Mouse (Mus musculus): ENCODE measurements around the gene Dthd1. TPM values are rescaled to one million over a fixed set of nuclear protein-coding genes. Genes with fewer than 3 reads are reported as not detected.

Gene Dthd1
- total RNA-seq (2015; ENCODE audit: low replicate concordance) (not detected in 2 replicates), total RNA-seq (2017; ENCODE audit: low replicate concordance) (not detected in 2 replicates)

DNA sequence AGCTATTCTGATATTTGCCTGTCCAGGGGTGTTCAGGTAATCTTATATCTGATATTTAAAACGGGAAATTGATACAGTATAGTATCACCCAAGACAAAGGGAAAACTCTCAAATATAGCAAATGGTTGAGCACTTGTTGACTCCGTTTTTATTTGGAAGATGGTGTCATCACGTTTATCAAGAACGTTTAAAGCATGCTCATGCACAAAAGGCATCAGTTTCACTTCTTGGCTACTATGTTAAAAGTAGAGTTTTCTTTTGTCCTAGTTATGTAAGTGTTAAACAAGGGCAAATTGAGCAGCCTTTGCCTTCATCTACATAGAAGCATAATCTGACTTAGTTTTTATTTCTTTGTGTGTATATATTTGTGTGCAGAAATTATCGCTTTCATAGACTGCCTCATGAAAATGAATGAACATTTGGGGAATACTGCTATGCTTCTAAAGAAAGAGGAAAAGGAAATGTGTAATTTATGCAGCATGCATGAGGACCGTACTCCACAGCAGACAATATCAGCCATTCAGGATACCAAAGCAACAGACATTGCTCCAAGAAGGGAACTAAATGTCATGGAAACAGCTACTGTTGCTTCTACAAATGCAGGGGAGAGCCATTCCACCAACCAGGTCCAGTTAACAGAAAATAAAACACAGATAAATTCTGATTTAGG lies at the start of gene Dthd1:
Dthd1 (plus strand) TSS at position 422 of the 670 bp plus-strand sequence.
- ATAC-seq (replicated peaks; ENCODE audit: low FRiP score, poor library complexity, severe bottlenecking) = no peak

- no peak for ATAC-seq (replicated peaks; ENCODE audit: low FRiP score, poor library complexity, severe bottlenecking)
Observed at GRCm38 (mm10) chr5:62764161-62764560, 49.5 kb upstream of the Dthd1 start.

DNA sequence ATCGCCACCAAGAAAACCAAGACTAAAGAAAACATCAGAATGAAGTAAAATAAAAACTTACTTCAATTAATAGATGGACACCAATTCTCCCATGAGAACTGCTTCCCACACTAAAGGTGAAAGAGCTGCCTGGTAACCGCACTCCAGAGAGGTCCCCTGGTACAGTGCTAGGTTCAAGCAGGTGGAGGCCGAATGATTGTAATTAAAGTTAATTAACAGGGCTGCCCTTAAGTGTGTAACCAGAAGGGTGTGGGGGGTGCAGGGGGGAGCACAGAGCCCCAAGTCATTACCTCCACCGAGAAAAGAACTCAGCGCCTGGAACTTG lies 48.2 kb upstream of the Dthd1 start:
- ATAC-seq (replicated peaks; ENCODE audit: low FRiP score, poor library complexity, severe bottlenecking) = no peak

DNA sequence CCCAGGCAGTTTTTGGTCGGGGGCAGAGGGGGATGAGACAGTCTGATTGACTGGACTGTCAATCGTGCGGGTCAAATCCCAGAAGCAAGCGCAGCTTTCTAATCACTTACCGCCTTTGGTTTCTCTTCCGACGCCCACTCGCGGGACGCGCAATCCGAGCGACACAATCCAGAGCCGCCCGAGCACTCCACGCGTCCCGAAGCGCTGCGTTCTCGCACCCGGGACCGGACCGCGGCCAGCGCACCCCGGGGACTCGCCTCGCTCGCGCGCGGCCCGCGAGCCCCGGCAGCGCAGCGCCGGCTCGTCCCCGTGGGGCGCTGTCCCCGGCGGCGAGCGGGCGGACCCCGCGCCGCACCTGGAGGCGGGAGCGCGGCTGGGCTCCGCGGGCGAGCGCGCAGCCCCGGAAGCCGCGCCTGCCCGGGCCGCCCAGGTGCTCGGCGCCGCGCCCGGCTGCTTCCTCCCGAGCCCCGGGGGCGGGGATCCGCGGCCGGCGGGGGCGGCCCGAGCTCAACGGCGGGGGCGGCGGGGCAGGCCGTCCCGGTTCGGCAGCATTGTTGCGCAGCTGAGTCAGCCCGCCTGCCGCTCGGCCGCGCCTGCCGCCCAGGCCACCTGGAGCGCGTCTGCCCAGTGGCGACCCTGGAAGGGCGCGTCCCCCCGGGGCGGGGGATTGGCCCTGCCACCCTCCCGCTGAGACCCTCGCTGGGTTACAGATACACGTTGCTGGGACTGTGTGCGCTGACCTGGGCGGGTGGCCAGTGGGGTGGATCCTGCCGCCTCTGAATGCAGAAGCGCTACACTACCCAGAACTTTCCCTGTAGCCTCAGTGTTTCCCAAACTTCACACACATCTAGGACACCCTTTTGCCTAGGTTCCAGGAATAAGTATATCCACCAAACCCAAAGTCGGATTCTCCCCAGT lies 47.6 kb upstream of the Dthd1 start, which contains the start of gene Arap2:
Arap2 (minus strand) TSS at position 376 of the 918 bp plus-strand sequence.
- no peak for ATAC-seq (replicated peaks; ENCODE audit: low FRiP score, poor library complexity, severe bottlenecking)

DNA sequence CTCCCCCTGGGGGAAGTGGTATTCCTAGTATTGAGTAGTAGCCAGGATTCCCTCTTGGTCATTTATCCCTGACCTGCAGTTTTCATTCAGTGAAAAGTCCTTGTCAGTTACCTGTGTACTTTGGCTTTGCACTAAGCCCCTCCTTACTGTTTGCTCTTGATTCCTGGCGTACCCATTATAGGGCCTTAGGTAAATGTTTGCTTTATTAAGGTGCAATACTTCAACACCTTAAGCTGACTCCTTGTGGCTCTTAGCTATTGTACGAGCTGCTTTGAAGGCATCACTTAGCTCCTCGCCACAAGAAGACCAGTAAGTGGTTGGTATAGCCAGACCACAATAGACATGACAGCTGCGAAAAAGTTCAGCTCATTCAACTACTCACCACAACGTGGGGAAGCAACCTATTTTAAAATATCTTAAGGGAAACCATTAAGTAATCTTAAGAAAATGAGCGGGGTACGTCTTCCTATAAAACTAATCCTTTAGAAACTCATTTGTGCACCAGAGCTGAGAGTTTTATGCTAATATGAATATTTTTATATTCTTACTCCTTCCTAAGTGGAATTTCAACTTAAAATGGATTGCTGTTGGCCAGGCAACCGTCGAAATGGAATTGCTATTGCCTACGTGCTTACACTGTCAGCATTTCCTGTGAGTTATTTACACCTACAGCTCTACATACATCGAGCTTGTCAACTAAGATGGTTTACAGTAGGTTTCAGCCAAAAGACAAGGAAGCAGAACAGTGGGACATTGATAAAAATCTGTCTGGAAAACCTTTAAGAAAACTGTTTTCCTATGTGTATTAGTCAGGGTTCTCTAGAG lies 41.6 kb upstream of the Dthd1 start:
- ATAC-seq (replicated peaks; ENCODE audit: low FRiP score, poor library complexity, severe bottlenecking) = no peak

DNA sequence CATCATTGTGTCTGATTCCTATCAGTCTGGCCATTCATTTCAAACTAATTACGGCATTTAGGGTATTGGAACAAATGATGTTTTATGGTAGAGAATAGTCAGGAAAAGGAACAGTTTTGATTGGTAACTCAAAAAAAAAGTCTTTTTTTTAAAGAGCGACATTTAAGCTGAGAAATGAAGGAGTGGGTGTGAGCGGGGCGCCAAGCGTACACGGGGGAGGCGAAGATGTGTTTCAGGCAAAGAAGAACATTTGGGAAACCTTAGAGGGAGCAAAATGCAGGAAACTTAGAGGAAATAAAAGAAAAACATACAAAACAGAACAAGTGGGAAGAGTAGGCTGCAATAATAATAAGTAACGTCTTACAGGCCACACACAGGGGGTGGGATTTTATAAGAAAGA lies 35.8 kb upstream of the Dthd1 start:
- ATAC-seq (replicated peaks; ENCODE audit: low FRiP score, poor library complexity, severe bottlenecking) = no peak

- no peak for ATAC-seq (replicated peaks; ENCODE audit: low FRiP score, poor library complexity, severe bottlenecking)
Observed at GRCm38 (mm10) chr5:62778682-62779081, 34.9 kb upstream of the Dthd1 start.

- no peak for ATAC-seq (replicated peaks; ENCODE audit: low FRiP score, poor library complexity, severe bottlenecking)
Observed at GRCm38 (mm10) chr5:62786809-62787208, 26.8 kb upstream of the Dthd1 start.

DNA sequence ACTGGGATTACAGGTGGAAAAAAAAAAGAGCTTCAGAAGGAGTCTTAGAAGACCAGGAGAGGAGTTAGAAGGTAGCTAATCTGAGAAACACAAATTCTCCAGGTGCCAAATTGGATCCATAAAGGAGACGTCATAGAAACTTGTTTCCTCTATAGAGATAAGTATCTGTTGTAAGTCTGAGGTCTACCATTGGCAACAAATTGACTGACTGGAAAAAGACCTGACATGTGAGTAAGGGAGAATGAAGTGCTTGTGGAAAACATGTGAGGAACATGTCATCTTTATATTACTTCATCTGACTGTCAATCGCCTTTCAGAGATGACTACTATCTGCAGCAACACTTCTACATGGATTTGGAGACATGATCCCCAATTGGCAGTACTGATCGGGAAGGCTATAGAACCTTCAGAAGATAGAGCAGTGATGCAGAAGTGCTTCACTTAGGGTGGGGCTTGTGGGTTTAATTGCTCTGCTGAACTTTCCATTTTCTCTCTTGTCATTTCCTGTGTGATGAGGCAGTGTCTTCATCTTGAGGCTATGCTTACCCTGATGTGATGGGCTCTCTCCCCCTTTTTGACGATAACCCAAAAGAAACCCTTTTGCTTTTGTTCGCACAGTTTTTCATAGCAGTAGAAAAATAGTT lies 22.6 kb upstream of the Dthd1 start:
- no peak for ATAC-seq (replicated peaks; ENCODE audit: low FRiP score, poor library complexity, severe bottlenecking)

DNA sequence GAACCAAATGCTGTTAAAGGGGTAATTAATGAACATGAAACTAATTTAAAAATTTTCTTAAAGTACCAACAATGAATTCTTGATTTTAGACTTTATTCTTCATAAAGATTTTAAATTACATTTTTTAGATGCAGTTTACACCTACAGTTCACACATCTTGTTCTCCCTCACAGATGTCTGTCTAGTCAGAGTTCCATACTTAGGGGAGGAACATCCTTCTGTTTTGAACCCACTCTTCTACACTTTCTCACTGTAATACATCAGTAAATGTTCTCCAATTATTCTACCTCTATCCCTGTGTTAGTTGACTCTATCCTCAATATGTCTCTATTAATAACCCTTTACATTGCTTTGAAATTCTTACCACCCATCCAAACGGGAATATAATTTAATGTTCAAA lies 20.8 kb upstream of the Dthd1 start:
- no peak for ATAC-seq (replicated peaks; ENCODE audit: low FRiP score, poor library complexity, severe bottlenecking)

DNA sequence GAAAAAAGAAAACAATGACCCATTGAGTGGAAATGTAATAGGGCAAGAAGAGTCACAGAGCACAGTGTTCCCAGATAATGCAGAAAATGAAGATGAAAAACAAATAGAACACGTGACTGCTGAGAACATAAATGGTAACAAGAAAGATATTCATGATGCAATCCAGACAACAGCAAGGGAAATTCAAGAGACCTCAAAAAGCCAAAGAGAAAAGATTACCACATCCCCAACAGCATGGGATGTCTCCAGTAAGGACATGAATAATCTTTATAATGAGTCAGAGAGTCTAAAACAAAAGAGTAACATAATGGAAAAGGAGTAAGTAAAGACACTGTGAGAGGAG lies 420 bp downstream of the Dthd1 start:
- no peak for ATAC-seq (replicated peaks; ENCODE audit: low FRiP score, poor library complexity, severe bottlenecking)

DNA sequence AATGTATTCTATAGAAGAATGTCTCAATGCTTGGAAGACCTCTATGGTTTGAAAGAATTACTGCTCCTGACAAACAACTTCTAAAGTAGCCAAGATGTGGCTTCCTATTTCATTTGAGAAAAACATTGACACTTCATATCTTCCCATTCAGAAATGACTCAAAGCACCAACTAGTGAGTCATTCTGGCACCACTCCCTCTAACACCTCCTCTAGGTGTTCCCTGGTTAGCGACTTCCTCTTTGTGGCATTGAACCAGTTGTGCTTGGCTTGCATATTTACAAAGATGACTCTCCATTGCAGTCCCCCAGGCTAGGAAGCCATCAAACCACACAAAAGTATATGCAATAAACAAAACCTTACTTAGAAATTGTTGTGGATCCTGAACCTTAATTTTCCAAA lies 2.1 kb downstream of the Dthd1 start:
- no peak for ATAC-seq (replicated peaks; ENCODE audit: low FRiP score, poor library complexity, severe bottlenecking)

- no peak for ATAC-seq (replicated peaks; ENCODE audit: low FRiP score, poor library complexity, severe bottlenecking)
Observed at GRCm38 (mm10) chr5:62819567-62819966, 5.9 kb downstream of the Dthd1 start.

DNA sequence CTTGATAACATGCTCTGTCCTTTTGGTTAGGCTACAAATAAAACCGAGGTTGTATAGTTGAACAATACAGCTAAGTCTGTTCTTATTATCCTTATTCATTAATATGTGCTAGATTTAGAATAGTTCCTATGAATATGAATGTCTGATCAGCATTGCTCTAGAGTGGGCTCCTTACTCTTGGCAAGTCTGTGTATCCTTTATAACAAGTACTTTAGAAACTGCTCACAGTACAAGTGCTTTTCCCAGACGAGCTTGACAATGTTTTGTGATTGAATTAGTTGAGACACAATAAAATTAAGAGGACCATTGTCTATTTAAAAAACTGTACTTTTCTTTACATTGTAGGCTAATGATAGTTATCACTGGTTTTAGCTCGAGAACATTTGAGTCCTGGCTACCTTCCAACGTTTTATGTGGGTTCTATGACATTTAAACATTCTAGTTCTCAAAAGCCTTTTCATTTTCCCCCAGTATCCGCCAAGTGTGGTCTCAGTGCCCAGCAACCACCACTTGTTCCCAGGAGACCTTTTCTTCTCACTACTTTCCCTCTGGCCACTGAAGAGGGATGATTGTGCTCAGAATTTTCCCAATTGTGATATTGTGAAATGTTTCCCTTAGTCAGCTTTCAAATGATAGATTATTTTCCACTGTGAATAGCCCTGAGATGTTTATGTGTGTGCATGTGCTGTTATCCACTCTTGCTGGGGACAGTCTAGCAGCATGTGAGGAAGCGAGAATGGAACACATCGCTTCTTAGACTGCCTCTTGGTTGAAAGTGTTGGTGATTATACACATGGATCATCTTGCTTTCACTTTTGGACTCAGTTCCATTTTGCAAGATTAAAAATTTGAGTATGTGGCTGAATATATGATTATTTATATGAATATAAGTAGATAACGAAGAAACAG lies 7.0 kb downstream of the Dthd1 start:
- no peak for ATAC-seq (replicated peaks; ENCODE audit: low FRiP score, poor library complexity, severe bottlenecking)

GRCm38 (mm10) chr5:62842955-62843730 lies 29.5 kb downstream of the Dthd1 start:
- no peak for ATAC-seq (replicated peaks; ENCODE audit: low FRiP score, poor library complexity, severe bottlenecking)

DNA sequence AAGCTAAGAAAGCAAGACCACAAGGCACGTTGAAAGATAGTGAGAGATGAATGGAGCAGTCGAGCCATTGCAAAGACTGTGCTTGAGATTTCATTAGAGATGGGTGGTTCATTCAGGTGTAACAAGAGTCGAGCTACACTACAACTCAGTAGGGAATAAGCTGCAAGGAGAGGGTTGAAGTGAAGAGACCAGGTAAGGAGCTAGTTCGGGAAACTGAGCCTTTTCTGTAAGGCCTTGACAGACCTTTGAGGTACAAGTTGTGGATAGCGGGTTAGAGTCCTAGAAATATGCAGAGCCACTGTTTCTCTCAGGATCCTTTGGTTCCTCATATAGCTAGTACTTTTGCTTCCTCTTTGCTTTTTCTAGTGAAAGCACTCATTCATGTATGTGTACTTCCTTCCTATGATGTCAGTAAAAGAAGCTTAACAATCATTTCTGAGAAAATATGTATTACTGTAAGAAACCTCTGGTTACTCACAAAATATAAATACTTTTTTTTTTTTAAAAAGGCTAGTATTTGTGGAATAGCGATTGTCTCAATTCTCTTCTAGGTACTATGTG lies 33.0 kb downstream of the Dthd1 start:
- no peak for ATAC-seq (replicated peaks; ENCODE audit: low FRiP score, poor library complexity, severe bottlenecking)

- no peak for ATAC-seq (replicated peaks; ENCODE audit: low FRiP score, poor library complexity, severe bottlenecking)
Observed at GRCm38 (mm10) chr5:62851337-62851736, 37.7 kb downstream of the Dthd1 start.

DNA sequence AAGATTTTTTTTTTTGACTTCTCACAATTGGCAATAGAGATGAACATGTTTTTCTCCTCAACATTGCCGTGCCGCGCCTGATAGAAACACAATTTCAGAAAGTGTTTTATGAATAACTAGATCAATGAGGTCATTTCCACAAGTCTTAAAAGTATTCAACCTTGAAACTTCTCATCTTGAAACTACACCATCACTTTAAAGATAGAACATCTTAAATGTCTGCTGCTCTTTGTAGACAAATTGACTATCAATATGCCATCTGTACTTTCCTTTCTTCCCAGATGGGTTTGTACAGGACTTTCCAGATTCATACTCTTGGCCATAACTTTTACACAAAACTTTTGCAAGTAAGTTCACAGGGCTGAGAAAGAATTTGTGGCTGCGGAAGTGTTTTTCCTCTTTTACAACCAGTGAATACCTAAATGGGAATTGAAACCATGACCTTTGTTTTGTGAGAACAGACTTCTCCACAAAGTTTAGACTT lies 40.8 kb downstream of the Dthd1 start:
- no peak for ATAC-seq (replicated peaks; ENCODE audit: low FRiP score, poor library complexity, severe bottlenecking)
